Mouse (Mus musculus): ENCODE data around the gene C1qtnf9. TPM values are rescaled to one million over a fixed set of nuclear protein-coding genes. Genes with fewer than 3 reads are reported as not detected.

Gene C1qtnf9
- 0.24 and 0.29 TPM in 2 replicates for polyA plus RNA-seq (2012; ENCODE audit: low replicate concordance)

GRCm38 (mm10) chr14:60767884-60768283 lies at the start of gene C1qtnf9:
C1qtnf9 (plus strand) TSS chr14:60768134.

GRCm38 (mm10) chr14:60784427-60785315 lies 16.7 kb downstream of the C1qtnf9 start, which contains the start of gene Mipep:
Mipep (plus strand) TSS chr14:60784573.

Other genes starting within 250 kb of the C1qtnf9 start
- 55.0 and 59.2 TPM in 2 replicates for gene Spata13, start 134.1 kb upstream of the C1qtnf9 start, polyA plus RNA-seq (2012; ENCODE audit: low replicate concordance)
- 5.3 and 12.2 TPM in 2 replicates for gene Mipep, start 16.4 kb downstream of the C1qtnf9 start, polyA plus RNA-seq (2012; ENCODE audit: low replicate concordance)